Mouse (Mus musculus) brain, embryonic 14.5 days (tissue): Measurements from ENCODE around the gene Fam83b. TPM values are rescaled to one million over a fixed set of nuclear protein-coding genes. Genes with fewer than 3 reads are reported as not detected.

Experiments
- DNase-seq: peaks from one replicate; pipeline ENCODE4 v3.0.0-alpha.2; 2011; ENCODE audit warnings: low read depth
- CTCF ChIP-seq: fragments of 200-500 bp; IDR thresholded peaks from 2 replicates; pipeline ENCODE4 v1.5.1; 2012; ENCODE audit warnings: inconsistent platforms, mild to moderate bottlenecking, moderate library complexity, borderline replicate concordance; ENCODE audit not compliant: insufficient read depth, insufficient read length; ENCODE audit errors: extremely low read depth
- POLR2A ChIP-seq: fragments of 200-500 bp; IDR thresholded peaks from 2 replicates; pipeline ENCODE4 v1.6.1; 2012; ENCODE audit warnings: mild to moderate bottlenecking, inconsistent platforms, borderline replicate concordance; ENCODE audit not compliant: poor library complexity, insufficient read depth, insufficient read length, severe bottlenecking; ENCODE audit errors: extremely low read depth
- polyA plus RNA-seq: library from polyadenylated mRNA; depleted of rRNA; stranded (reverse); fragments of >200 nt; gene quantifications from 2 replicates; pipeline ENCODE4 v1.2.3, GENCODE M21; 2012

Gene Fam83b
- polyA plus RNA-seq, 1 experiment, result 0.21 TPM

DNA sequence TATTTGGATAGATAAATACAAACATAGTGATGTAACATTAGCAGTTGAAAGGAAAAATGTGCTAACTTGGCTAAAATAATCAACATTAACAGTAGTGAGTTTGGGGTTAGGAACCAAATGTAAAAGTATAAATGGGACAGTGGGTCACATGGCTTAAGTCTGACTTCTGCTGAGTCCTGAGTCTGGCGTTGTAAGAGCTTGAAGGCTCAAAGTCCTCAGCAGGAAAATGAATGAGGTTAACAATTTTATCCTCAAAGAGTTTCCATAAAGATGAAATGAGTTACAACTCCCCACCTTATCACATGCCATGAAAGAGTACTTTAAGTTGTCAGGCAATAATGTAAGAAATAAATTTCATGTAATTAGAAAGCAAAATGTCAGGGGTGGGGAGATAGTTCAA is 13.8 kb downstream of the Fam83b start:
- TF ChIP-seq POLR2A, result no peak
- no peak for TF ChIP-seq CTCF
- DNase-seq, result no peak

DNA sequence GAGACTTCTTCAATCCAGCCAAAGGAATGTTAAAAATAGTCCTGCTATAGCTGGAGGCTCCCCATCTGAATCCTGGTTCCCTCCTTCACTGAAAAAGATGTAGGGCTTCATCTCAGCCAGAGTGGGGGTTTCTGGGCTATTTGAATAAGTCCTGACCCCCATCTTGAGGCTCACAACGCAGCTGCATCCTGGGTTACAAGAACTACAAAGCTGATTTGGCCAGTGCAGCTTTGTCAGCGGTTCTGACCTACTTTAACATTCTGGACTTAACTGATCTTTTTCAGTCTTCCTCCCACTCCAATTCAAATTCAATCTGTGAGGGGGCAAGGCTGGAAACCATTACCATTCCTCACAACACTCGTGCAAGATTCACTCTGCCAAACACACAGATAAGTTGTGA is 20.2 kb downstream of the Fam83b start:
- DNase-seq, result no peak

DNA sequence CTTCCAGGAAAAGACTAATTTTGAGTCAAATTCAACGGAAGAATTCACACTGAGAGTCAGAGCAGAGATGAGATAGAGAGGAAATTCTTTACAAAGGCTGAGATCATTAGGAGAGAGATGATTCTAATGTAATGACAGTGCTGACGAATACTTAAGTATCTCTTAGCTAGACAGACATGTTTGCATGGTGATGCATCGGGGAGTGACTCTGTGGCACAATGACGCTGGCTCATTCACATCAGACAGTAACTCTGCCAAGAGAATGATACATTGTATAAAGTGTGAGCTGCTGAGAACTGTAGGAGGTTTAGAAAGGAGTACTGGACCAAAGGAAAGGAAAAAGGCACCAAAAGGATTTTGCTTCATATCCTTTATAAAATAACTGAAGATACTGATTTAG is 26.2 kb downstream of the Fam83b start:
- DNase-seq, result no peak
- TF ChIP-seq POLR2A (no peak), CTCF (no peak)

More for the DNA sequence above, 20.2 kb downstream of the Fam83b start:
- TF ChIP-seq POLR2A (no peak), CTCF (no peak)

DNA sequence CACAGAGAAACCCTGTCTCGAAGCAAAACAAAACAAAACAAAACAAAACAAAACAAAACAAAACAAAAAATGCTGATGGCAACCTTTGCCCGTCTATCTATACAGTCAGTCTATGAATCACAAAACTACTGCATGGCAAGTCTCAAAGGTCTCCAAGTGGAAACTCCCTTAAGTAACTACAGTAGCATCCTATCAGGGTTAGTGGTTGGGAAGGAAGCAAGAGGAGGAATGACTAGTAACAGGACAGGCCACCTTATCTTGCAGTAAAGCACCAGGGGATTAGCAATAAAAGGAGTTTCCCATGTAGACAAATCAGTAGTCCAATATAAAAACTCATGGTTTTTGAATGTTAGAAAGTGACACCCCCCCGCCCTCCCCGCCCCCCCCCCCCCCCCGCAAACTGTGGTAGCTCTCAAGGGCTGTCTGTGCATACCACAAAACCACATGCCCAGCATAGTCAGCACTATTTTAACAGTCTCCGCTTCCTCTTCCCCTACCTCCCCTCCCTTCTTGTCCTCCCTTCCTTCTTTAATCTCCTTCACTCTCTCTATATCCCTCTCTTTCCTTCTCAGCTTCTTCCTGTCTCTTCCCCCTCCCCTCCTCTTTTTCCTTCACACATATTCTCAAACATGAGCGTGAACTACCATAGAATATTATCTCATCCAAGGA is 26.8 kb downstream of the Fam83b start:
- no peak for DNase-seq
- TF ChIP-seq POLR2A, result no peak
- TF ChIP-seq CTCF, result no peak

DNA sequence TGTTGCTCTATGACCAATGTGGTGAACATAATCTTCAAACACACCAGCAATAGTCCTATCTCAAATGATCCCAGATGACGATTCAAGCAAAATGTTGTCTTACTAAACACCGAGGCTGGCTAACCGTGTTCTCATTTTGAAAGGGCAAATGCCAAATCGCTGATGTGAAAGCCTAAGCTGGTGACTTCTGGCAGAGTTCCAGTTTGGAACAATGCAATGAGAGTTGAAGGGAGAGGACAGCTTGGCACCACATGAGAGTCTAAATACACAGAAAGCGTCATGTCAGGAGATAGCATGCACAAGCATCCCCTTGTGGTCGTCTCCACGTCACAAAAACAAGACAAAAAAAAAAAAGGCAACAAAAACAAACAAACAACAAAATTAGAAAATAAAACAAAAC is 27.6 kb downstream of the Fam83b start:
- DNase-seq, result peak; percentile 39

DNA sequence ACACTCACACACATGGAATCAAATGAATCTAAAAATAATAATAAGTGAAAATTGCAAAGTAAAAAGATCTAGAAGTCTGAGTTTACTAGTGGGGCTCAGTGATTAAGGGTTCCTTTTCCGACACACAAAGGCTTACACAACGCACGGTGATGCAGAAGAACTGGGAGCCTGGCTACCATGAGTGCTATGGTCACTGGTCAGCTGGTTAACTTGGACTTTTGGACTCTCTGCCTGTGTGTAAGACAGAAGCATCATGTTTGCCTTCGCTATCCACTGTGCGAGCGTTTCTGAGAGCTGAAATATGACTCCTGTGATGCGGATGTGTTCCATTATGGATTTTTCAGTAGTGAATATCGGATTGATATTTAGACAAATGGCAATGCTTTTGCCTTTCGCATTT is 30.9 kb downstream of the Fam83b start:
- TF ChIP-seq POLR2A, result no peak
- no peak for TF ChIP-seq CTCF
- DNase-seq, result no peak

More for the DNA sequence above, 27.6 kb downstream of the Fam83b start:
- TF ChIP-seq CTCF (no peak), POLR2A (no peak)

DNA sequence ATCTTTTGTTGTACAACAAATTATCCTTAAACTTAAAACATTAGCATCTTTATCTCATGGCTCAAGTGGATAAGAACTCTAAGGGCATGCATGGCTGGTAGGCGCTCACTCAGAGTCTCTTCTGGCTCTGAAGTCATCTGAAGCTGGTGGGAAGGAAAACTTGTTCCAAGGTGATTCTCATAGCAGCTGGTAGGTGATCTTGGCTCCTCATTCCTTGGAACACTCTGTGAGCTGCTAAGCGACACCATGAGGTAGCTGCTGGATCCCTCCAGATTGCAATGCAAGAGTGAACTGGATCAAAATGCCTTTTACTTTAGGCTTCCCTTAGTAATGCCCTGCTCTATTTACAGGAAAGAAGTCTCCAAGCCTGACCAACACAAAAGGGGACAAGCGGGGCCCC is 34.5 kb downstream of the Fam83b start:
- no peak for DNase-seq
- TF ChIP-seq POLR2A (no peak), CTCF (no peak)

DNA sequence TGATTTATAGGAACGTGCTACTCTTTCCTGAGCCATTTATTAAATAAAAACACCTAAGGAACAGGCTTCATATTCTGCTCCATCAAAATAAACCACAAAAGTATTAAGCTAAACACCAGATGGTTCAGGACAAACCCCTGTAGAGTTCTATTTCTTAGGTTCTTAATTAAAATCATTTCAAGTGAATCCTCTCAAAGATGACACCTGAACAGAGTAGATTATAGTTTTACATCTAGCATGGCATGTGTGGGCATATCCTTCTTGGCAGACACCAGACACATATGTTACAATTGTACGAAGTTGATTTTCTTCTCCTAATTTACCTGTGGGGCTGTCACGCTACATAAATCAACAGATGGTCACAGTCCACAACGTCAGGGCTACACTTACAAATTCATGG is 35.5 kb downstream of the Fam83b start:
- DNase-seq, result no peak
- TF ChIP-seq CTCF, result no peak
- TF ChIP-seq POLR2A, result no peak

DNA sequence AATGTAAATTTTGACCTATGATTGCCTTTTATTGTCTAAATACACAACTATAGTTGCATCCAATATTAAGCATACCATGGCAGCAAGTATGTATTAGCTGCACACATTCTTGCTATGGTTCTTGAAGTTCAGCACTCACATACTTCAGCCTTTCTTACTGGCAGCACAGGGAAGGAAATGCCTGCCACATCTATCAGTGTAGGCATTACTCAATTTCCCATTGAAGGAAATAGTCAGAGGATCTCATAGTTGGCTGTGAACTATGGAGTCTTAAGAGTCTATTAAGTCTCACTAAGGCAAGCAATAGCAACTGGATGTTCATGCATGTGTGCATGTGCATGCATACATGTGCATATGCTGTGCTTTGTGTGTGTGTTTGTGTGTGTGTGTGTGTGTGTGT is 41.3 kb downstream of the Fam83b start:
- no peak for TF ChIP-seq POLR2A
- TF ChIP-seq CTCF, result no peak
- no peak for DNase-seq

DNA sequence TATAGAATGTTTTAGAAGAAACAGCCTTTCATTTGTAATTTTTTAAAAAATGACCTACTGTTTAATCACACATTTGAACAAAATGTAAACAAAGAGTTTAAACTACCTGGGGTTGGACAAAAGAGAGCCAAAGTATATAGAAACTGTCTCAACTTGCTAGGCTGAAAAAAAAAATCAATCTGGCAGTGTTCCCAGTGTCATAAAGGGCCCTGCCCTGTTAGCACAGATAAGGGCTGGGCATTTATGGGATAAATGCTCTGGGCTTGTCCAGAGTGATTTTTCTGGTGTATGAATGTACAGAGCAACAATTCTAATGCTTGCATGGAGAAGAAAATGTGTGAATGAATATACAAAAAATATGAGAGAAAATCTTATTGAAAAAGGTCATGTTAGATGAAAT is 43.8 kb downstream of the Fam83b start:
- DNase-seq, result no peak
- TF ChIP-seq POLR2A (no peak), CTCF (no peak)

DNA sequence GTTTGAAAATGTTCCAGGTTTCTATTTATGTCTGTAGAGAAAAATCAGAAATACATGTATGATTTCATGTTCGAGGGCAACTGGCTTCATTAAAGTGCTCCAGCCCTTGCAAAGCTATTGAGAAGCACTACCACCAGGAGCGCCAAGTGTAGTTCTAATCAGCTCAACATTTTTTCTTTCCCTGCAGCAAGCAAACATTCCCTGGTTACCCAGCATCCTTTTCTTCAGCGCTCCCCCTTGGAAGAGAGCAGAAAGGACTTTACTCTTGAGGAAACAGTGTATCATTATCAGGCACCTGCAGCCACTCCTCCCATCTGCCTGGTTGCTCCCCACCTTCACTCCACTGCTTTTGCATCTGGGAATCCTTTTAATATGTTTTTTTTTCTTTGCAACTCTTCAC is 45.3 kb downstream of the Fam83b start:
- no peak for TF ChIP-seq POLR2A
- no peak for TF ChIP-seq CTCF
- no peak for DNase-seq

DNA sequence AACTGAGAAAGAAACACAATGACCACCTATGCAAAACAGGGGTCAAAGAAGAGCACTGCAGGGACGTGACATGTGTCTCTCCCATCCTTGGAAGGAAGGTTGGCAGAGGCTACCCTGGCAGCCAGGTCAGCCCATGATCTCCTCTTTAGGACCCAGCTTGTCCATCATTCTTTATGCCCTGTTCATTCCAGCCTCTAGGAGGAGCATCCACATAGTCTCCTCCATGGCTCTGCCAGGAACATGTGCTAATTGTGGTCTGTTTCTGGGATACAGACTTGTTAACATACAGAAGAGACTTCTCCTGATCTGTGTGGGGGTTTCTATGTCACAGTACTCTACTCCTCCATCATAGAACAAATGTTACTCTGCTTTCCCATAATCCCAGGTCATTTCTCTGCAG is 48.3 kb downstream of the Fam83b start:
- TF ChIP-seq POLR2A (no peak), CTCF (no peak)
- no peak for DNase-seq
